Mouse (Mus musculus): ENCODE data around the gene Entpd1.

The Entpd1 gene

GRCm38 (mm10) chr19:40665778-40666177, 53.6 kb downstream of the Entpd1 start:
- DNase-seq (ENCODE audit: low spot score in 2 of 2): no peak

GRCm38 (mm10) chr19:40667111-40667510, 54.9 kb downstream of the Entpd1 start:
- no peak for DNase-seq (ENCODE audit: low spot score in 2 of 2)

- no peak for DNase-seq (ENCODE audit: low spot score in 2 of 2)
Observed at GRCm38 (mm10) chr19:40675329-40675728, 63.2 kb downstream of the Entpd1 start.

GRCm38 (mm10) chr19:40678087-40678486, 65.9 kb downstream of the Entpd1 start:
- no peak for DNase-seq (ENCODE audit: low spot score in 2 of 2)

- peak; percentile 66 to 70 for DNase-seq (ENCODE audit: low spot score in 2 of 2)
Observed at GRCm38 (mm10) chr19:40678532-40679307, 66.6 kb downstream of the Entpd1 start.

GRCm38 (mm10) chr19:40679632-40680031, 67.5 kb downstream of the Entpd1 start:
- DNase-seq (ENCODE audit: low spot score in 2 of 2): no peak

- peak in 1 of 2 experiments; percentile 25 for DNase-seq (ENCODE audit: low spot score in 2 of 2)
Observed at GRCm38 (mm10) chr19:40684124-40684523, 72.0 kb downstream of the Entpd1 start.

- no peak for DNase-seq (ENCODE audit: low spot score in 2 of 2)
Observed at GRCm38 (mm10) chr19:40684566-40684965, 72.4 kb downstream of the Entpd1 start.

GRCm38 (mm10) chr19:40687291-40687927, 75.2 kb downstream of the Entpd1 start:
- DNase-seq (ENCODE audit: low spot score in 2 of 2): no peak

GRCm38 (mm10) chr19:40693201-40693600, 81.0 kb downstream of the Entpd1 start:
- peak in 1 of 2 experiments; percentile 30 for DNase-seq (ENCODE audit: low spot score in 2 of 2)

GRCm38 (mm10) chr19:40696116-40696515, 84.0 kb downstream of the Entpd1 start:
- no peak for DNase-seq (ENCODE audit: low spot score in 2 of 2)

GRCm38 (mm10) chr19:40698103-40698853, 86.1 kb downstream of the Entpd1 start:
- peak; percentile 61 to 78 for DNase-seq (ENCODE audit: low spot score in 2 of 2)

GRCm38 (mm10) chr19:40699816-40700215, 87.7 kb downstream of the Entpd1 start:
- DNase-seq (ENCODE audit: low spot score in 2 of 2): no peak

GRCm38 (mm10) chr19:40702406-40702805, 90.2 kb downstream of the Entpd1 start:
- peak in 1 of 2 experiments; percentile 31 for DNase-seq (ENCODE audit: low spot score in 2 of 2)

- no peak for DNase-seq (ENCODE audit: low spot score in 2 of 2)
Observed at GRCm38 (mm10) chr19:40712889-40713628, 100.9 kb downstream of the Entpd1 start.

GRCm38 (mm10) chr19:40714700-40715099, 102.5 kb downstream of the Entpd1 start:
- DNase-seq (ENCODE audit: low spot score in 2 of 2): no peak

- DNase-seq (ENCODE audit: low spot score in 2 of 2): peak in 1 of 2 experiments; percentile 28
Observed at GRCm38 (mm10) chr19:40716981-40717380, 104.8 kb downstream of the Entpd1 start.

GRCm38 (mm10) chr19:40719439-40720105, 107.4 kb downstream of the Entpd1 start:
- DNase-seq (ENCODE audit: low spot score in 2 of 2): no peak

GRCm38 (mm10) chr19:40720381-40720780, 108.2 kb downstream of the Entpd1 start:
- DNase-seq (ENCODE audit: low spot score in 2 of 2): no peak

GRCm38 (mm10) chr19:40722137-40723038, 110.2 kb downstream of the Entpd1 start:
- peak; percentile 30 to 56 for DNase-seq (ENCODE audit: low spot score in 2 of 2)
